Mouse (Mus musculus): ENCODE data around the gene Pgrmc1. TPM values are rescaled to one million over a fixed set of nuclear protein-coding genes. Genes with fewer than 3 reads are reported as not detected.
"Not testable (repeated sequence)": the region's sequence is repeated elsewhere in the genome, so short reads cannot be mapped to it uniquely, and the experiment has no call there.

Pgrmc1 gene
- total RNA-seq (2021) = 10 to 100 TPM; 17.3 to 19.0 TPM
- long read RNA-seq, experiment 1, transcript Pgrmc1-201 (3 exons, 1,857 nt) = major isoform, 28 of 29 reads
- long read RNA-seq, experiment 1, partial matches to known transcripts = 1 of 29 reads
- long read RNA-seq, experiment 1, other reads (novel, unspliced or antisense) = 0 of 29 reads
- long read RNA-seq, experiment 2, transcript Pgrmc1-201 (3 exons, 1,857 nt) = major isoform, 28 of 28 reads
- long read RNA-seq, experiment 2, partial matches to known transcripts = 0 of 28 reads
- long read RNA-seq, experiment 2, other reads (novel, unspliced or antisense) = 0 of 28 reads

DNA sequence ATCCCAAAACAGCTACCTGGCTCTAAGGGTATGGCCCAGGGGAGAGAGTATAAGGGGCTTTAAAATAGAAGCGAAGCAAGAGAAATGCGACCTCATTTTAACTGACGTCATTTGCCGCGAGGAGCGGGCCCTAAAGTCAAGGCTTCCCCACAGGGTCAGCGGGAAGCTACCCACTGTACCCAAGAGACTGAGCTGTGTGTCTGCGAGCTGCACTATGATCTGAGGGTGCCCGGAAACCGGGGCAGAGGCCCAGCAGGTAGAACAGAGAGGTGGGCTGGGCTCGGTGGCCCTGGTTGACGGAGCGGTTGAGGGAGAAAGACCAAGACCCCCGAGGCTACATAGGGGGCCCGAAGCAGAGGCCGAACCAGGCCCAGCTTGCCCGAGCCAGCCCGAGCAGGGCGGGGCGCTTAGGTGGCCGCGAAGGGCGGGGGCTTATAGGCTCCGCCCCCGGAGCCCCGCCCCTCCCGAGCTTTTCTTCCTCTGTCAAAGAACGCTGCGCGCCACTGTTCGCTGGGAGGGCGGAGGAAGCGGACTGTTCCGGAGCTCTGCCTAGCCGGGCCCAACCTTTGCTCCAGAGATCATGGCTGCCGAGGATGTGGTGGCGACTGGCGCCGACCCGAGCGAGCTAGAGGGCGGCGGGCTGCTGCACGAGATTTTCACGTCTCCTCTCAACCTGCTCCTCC, at the start of gene Pgrmc1:
Gene Pgrmc1 (plus strand): TSS at position 500 of the 683 bp plus-strand sequence.
- DNase-seq = peak; percentile 83
- intact Hi-C loops (cut with DNase I; ENCODE audit: low total_unique reads) = no loop called here

- intact Hi-C loops (cut with DNase I; ENCODE audit: low total_unique reads) = no loop called here
- no peak for DNase-seq
These were observed 49.2 kb upstream of the Pgrmc1 start for GRCm38 (mm10) chrX:36548798-36549197.

DNA sequence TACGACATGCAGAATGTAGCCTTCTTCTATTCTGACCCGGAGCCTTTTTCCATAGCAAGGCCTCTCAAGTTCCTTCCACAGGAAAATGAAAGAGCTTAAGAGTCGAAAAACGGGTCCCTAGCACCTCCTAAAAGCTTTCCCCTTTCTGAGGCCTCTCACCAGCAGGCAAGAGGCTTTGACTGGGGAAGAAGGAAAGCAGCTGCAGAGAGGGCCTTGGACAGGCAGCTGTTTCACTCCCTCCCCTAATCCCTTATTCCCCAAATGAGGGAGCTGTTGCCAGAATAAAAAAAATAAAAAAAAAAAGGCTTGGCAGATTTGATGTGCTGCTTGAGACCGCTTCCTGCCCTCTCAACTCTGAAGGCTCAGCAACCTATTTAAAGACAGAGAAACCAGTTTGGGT, 47.1 kb upstream of the Pgrmc1 start:
- DNase-seq = peak; percentile 46
- intact Hi-C loops (cut with DNase I; ENCODE audit: low total_unique reads) = no loop called here

- intact Hi-C loops (cut with DNase I; ENCODE audit: low total_unique reads) = no loop called here
- DNase-seq = no peak
These were observed 46.7 kb upstream of the Pgrmc1 start for GRCm38 (mm10) chrX:36551351-36551750.

DNA sequence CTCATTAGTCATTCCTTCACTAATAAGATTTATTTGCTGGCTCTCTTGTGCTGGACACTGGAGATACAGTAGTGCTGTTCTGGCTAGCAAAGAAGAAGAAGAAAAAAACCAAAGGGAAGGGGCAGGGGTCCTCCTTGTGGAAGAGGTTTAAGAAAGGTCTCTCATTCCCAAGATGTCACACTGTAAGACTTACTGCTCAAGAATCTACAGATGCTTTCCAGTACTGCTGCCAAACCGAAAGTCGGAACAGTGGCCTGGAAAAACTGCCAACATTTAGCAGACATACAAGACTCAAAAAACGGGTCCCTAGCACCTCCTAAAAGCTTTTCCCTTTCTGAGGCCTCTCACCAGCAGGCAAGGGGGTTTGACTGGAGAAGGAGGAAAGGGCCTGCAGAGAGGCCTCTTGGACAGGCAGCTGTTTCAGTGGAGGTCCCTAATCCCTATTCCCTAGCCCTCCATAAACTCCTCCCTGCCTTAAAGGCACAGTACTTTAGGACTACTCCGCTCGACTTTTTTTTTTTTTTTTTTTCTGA, 45.9 kb upstream of the Pgrmc1 start:
- intact Hi-C loops (cut with DNase I; ENCODE audit: low total_unique reads) = no loop called here

GRCm38 (mm10) chrX:36552715-36553114, 45.3 kb upstream of the Pgrmc1 start:
- intact Hi-C loops (cut with DNase I; ENCODE audit: low total_unique reads) = no loop called here
- DNase-seq = no peak

More for the DNA sequence above, 45.9 kb upstream of the Pgrmc1 start:
- peak; percentile 47 for DNase-seq

GRCm38 (mm10) chrX:36555196-36555595, 42.8 kb upstream of the Pgrmc1 start:
- intact Hi-C loops (cut with DNase I; ENCODE audit: low total_unique reads); DNase-seq: not testable (repeated sequence)

- intact Hi-C loops (cut with DNase I; ENCODE audit: low total_unique reads) = no loop called here
- no peak for DNase-seq
These were observed 37.8 kb upstream of the Pgrmc1 start for GRCm38 (mm10) chrX:36560170-36560569.

DNA sequence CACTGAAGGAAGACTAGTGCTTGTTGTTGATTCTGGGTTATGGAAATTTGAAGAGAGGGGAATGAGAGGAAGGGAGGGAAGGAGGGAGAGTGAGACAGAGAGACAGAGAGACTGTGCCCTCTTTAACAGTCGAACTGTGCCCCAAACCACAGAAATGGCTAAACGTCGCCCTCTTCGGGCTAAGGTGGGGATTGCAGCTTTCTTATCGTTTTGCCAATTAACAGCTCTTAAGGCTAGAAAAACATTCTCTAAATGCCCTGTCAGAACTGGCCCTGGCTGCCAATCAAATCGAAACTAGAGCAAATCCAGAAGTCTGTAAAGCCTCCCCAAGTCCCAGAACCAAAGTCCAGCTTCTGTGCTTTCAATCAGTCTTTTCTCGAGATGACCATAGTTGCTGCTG, 36.4 kb upstream of the Pgrmc1 start:
- peak; percentile 28 for DNase-seq
- intact Hi-C loops (cut with DNase I; ENCODE audit: low total_unique reads) = no loop called here

DNA sequence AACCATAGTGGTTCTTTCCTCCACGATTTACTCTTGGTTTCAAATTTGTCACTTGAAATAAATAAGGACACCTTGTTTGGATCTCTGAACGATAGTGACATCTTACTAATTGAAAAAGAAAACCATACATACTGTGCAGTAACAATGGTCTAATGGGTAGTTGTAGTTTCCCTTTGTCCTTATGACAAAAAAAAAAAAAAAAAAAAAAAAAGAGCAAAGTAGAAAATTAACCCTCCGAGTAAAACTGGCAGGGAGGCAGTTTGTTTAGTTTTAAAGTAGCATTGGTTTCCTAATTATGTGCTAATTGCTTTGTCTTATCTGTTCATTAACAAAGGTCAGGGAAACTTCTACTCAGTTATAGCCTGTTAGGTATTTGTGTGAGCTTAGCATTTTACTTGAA, 35.9 kb upstream of the Pgrmc1 start:
- no peak for DNase-seq
- intact Hi-C loops (cut with DNase I; ENCODE audit: low total_unique reads) = no loop called here

GRCm38 (mm10) chrX:36586629-36587303, 11.2 kb upstream of the Pgrmc1 start:
- no peak for DNase-seq
- intact Hi-C loops (cut with DNase I; ENCODE audit: low total_unique reads) = no loop called here

GRCm38 (mm10) chrX:36587304-36588209, 10.4 kb upstream of the Pgrmc1 start:
- no peak for DNase-seq
- intact Hi-C loops (cut with DNase I; ENCODE audit: low total_unique reads) = no loop called here

DNA sequence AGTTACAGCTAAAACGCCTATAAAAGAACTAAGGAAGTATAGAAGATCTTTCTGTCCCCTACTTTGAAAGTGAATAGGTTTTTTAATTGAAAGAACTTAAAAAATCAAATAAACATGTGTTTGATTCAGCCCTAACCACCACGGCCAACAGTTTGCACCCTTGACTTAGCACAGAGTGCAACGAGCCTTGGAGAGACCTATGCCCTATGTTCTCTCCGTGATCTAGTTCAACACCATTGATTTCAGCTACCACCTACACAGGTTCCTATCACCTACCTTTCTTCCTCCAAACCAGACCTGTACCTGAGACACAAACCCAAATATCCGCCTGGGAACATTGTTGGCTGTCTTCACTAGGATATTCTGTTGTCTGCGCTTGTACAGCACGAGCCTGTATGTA, 7.7 kb upstream of the Pgrmc1 start:
- DNase-seq = no peak
- intact Hi-C loops (cut with DNase I; ENCODE audit: low total_unique reads) = no loop called here

- intact Hi-C loops (cut with DNase I; ENCODE audit: low total_unique reads) = no loop called here
- no peak for DNase-seq
These were observed 6.9 kb upstream of the Pgrmc1 start for GRCm38 (mm10) chrX:36591120-36591519.

DNA sequence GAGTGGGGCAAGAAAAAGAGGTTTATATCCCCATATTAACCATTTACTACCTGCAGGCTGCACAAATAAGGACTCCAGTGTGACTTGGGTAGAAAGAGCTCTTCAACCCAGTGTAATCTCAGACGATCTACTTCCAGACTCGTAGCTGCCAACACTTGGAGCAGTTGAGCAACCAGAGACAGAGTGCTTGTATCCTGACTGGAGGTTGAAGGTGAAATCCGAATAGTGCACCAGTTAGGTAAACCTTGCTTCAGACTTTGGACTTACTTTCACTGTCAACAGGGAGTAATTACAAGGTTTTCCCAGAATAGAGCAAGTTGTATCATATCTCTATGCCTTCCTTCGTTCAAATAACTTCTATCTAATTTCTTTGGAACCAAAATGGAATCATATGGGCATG, 6.5 kb upstream of the Pgrmc1 start:
- intact Hi-C loops (cut with DNase I; ENCODE audit: low total_unique reads) = no loop called here
- no peak for DNase-seq

DNA sequence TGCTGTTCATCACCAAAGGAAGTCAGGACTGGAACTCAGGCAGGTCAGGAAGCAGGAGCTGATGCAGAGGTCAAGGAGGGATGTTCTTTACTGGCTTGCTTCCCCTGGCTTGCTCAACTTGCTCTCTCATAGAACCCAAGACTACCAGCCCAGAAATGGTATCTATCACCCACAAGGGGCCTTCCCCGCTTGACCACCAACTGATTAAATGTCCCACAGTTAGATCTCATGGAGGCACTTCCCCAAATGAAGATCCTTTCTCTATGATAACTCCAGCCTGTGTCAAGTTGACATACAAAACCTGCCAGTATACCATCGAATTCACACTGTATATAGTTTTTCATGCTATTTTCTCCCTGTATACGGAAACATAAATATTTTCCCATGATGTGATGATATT, 2.8 kb upstream of the Pgrmc1 start:
- intact Hi-C loops (cut with DNase I; ENCODE audit: low total_unique reads) = no loop called here
- no peak for DNase-seq

GRCm38 (mm10) chrX:36596483-36597120, 1.4 kb upstream of the Pgrmc1 start:
- DNase-seq; intact Hi-C loops (cut with DNase I; ENCODE audit: low total_unique reads): not testable (repeated sequence)

GRCm38 (mm10) chrX:36598390-36598810, 394 bp downstream of the Pgrmc1 start:
- intact Hi-C loops (cut with DNase I; ENCODE audit: low total_unique reads) = no loop called here
- no peak for DNase-seq

- DNase-seq = peak; percentile 3
- intact Hi-C loops (cut with DNase I; ENCODE audit: low total_unique reads) = no loop called here
These were observed 897 bp downstream of the Pgrmc1 start for GRCm38 (mm10) chrX:36598861-36599344.
